17 mouse cellular contexts compared by ENCODE assay signal in the genomic region with DNA sequence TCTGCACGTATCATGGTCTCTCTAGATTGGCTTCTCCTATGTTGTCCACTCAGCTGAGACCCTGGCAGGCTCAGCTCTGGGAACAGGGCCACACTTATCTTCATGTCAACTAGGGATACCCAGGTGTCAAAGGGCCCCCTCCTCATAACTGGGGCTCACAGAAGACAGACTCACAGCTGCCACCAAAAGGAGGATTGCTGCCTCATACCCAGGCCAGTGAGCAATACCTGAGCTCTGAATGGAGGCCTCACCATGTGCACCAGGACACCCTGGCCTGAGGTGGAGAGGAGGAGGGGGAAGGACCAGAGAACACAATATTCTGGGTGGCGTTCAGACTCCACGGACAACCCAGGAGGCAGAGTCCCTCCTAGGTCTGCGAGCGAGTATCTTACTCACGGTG. TPM values are rescaled to one million over a fixed set of nuclear protein-coding genes. Genes with fewer than 3 reads are reported as not detected.
A peak's percentile ranks its signal among the peaks of the same experiment; 100 is the strongest.
DNase-seq lines count a peak whose midpoint lies in the region; ATAC-seq and TF ChIP-seq lines count a peak whose summit lies in the region.
"Had no signal": no experiment of that assay in that cellular context is flagged by ENCODE, and none has a peak within 500 bp of the region (broad histone marks: within the 10 kb centered on the region; RNA-seq: fewer than 3 reads in every experiment).

No protein-coding gene starts in this region.

- 91% methylated on average over 6 of the region's 6 CpGs for WGBS in heart, embryonic 10.5 days
- WGBS in hindbrain, postnatal 0 days: 97% methylated on average over 6 of the region's 6 CpGs
- 94% methylated on average over 6 of the region's 6 CpGs for WGBS in hindbrain, embryonic 14.5 days
- 94% methylated on average over 6 of the region's 6 CpGs for WGBS in midbrain, embryonic 10.5 days
- 92% methylated on average over 6 of the region's 6 CpGs for whole genome bisulfite sequencing in midbrain, embryonic 14.5 days

- DNase-seq in heart, embryonic 10.5 days (ENCODE audit: low spot score): no peak
- DNase-seq in heart, postnatal 4 days: no peak
- no peak for DNase-seq in hindbrain, postnatal 0 days (ENCODE audit: low spot score)
- DNase-seq in hindbrain, embryonic 14.5 days (ENCODE audit: low spot score): no peak
- DNase-seq in midbrain, embryonic 10.5 days (ENCODE audit: low spot score): no peak
- DNase-seq in midbrain, embryonic 14.5 days: no peak
- DNase-seq: adrenal gland, adult 2 months; adrenal gland, postnatal 10 days; adrenal gland, postnatal 25 days; embryo, embryonic 11 days had no signal

- peaks cover 13% of the 10 kb centered on the region for H3K36me3 ChIP-seq in heart, embryonic 10.5 days
- H3K36me3 ChIP-seq in hindbrain, postnatal 0 days (ENCODE audit: insufficient read depth, low read length): peaks cover 3% of the 10 kb centered on the region; the same call in 1 of the 2 replicates
- peaks cover 21% of the 10 kb centered on the region; the same call in 1 of the 2 replicates for H3K36me3 ChIP-seq in hindbrain, embryonic 14.5 days (replicated peaks; ENCODE audit: control insufficient read depth, insufficient read depth)
- 0 out of 2 replicates have a peak, but pooled peaks cover 2% of the 10 kb centered on the region for H3K36me3 ChIP-seq in midbrain, embryonic 10.5 days
- H3K36me3 ChIP-seq in midbrain, embryonic 14.5 days (ENCODE audit: control insufficient read depth, insufficient read depth, low read length): peaks cover 13% of the 10 kb centered on the region
- H3K36me3 ChIP-seq: embryonic facial prominence, embryonic 13.5 days; embryonic facial prominence, embryonic 15.5 days; forebrain, embryonic 10.5 days had no signal

- H3K9me3 ChIP-seq in heart, embryonic 10.5 days: no peaks in the 10 kb centered on the region
- no peaks in the 10 kb centered on the region for H3K9me3 ChIP-seq in hindbrain, postnatal 0 days (ENCODE audit: low read length)
- no peaks in the 10 kb centered on the region for H3K9me3 ChIP-seq in hindbrain, embryonic 14.5 days (ENCODE audit: control insufficient read depth, low read length)
- H3K9me3 ChIP-seq in midbrain, embryonic 10.5 days (replicated peaks): no peaks in the 10 kb centered on the region
- H3K9me3 ChIP-seq in midbrain, embryonic 14.5 days (ENCODE audit: control insufficient read depth, low read length): no peaks in the 10 kb centered on the region
- H3K9me3 ChIP-seq: embryonic facial prominence, embryonic 13.5 days; embryonic facial prominence, embryonic 15.5 days; forebrain, embryonic 10.5 days; forebrain, embryonic 12.5 days had no signal

- H3K4me3 ChIP-seq in heart, embryonic 10.5 days: no peak overlapping the region
- H3K4me3 ChIP-seq in hindbrain, postnatal 0 days (ENCODE audit: low read length): no peak overlapping the region
- H3K4me3 ChIP-seq in hindbrain, embryonic 14.5 days (replicated peaks; ENCODE audit: low read length): no peak overlapping the region
- H3K4me3 ChIP-seq in midbrain, embryonic 10.5 days: no peak overlapping the region
- H3K4me3 ChIP-seq in midbrain, embryonic 14.5 days (replicated peaks; ENCODE audit: low read depth, low read length): no peak overlapping the region
- H3K4me3 ChIP-seq: embryonic facial prominence, embryonic 13.5 days; embryonic facial prominence, embryonic 15.5 days; erythroblast, embryonic 14.5 days; forebrain, embryonic 10.5 days; forebrain, embryonic 12.5 days had no signal

- ATAC-seq in hindbrain, postnatal 0 days: 0 out of 2 replicates have a peak, but pooled peaks have one; percentile 16
- no peak for ATAC-seq in hindbrain, embryonic 14.5 days (ENCODE audit: low FRiP score)
- ATAC-seq in midbrain, embryonic 14.5 days (ENCODE audit: low FRiP score, low TSS enrichment): no peak
- ATAC-seq: forebrain, embryonic 14.5 days had no signal

- no peak overlapping the region for H3K4me2 ChIP-seq in hindbrain, postnatal 0 days (ENCODE audit: low read depth, low read length)
- no peak overlapping the region for H3K4me2 ChIP-seq in hindbrain, embryonic 14.5 days (replicated peaks)
- no peak overlapping the region for H3K4me2 ChIP-seq in midbrain, embryonic 14.5 days (ENCODE audit: low read length)
- H3K4me2 ChIP-seq: embryonic facial prominence, embryonic 13.5 days; embryonic facial prominence, embryonic 15.5 days; forebrain, embryonic 12.5 days had no signal

- no peak overlapping the region for H3K9ac ChIP-seq in hindbrain, postnatal 0 days (replicated peaks; ENCODE audit: low read length)
- no peak overlapping the region for H3K9ac ChIP-seq in hindbrain, embryonic 14.5 days
- H3K9ac ChIP-seq in midbrain, embryonic 14.5 days (replicated peaks; ENCODE audit: low read length): no peak overlapping the region
- H3K9ac ChIP-seq: embryonic facial prominence, embryonic 13.5 days; embryonic facial prominence, embryonic 15.5 days; forebrain, embryonic 12.5 days had no signal

- no peak for TF ChIP-seq CTCF in hindbrain, postnatal 0 days (IDR thresholded peaks at IDR 0.05; ENCODE audit: low read depth)

- H3K27ac ChIP-seq in heart, embryonic 10.5 days: 0 out of 2 replicates have a peak overlapping the region, but pooled peaks have one; percentile 49
- no peak overlapping the region for H3K27ac ChIP-seq in hindbrain, postnatal 0 days
- no peak overlapping the region for H3K27ac ChIP-seq in hindbrain, embryonic 14.5 days
- H3K27ac ChIP-seq in midbrain, embryonic 10.5 days (replicated peaks): 0 out of 2 replicates have a peak overlapping the region, but pooled peaks have one; percentile 9
- no peak overlapping the region for H3K27ac ChIP-seq in midbrain, embryonic 14.5 days (replicated peaks; ENCODE audit: low read depth, low read length)
- H3K27ac ChIP-seq: embryonic facial prominence, embryonic 13.5 days; embryonic facial prominence, embryonic 15.5 days; forebrain, embryonic 10.5 days; forebrain, embryonic 12.5 days had no signal

- peaks cover 43% of the 10 kb centered on the region for H3K4me1 ChIP-seq in heart, embryonic 10.5 days
- no peaks in the 10 kb centered on the region for H3K4me1 ChIP-seq in hindbrain, postnatal 0 days (ENCODE audit: insufficient read depth, low read length)
- no peaks in the 10 kb centered on the region for H3K4me1 ChIP-seq in hindbrain, embryonic 14.5 days (replicated peaks; ENCODE audit: control insufficient read depth, insufficient read depth, low read length)
- H3K4me1 ChIP-seq in midbrain, embryonic 10.5 days: peaks cover 10% of the 10 kb centered on the region
- H3K4me1 ChIP-seq in midbrain, embryonic 14.5 days (ENCODE audit: control insufficient read depth, insufficient read depth, low read length): no peaks in the 10 kb centered on the region
- H3K4me1 ChIP-seq: embryonic facial prominence, embryonic 15.5 days; forebrain, embryonic 12.5 days had no signal

- H3K27me3 ChIP-seq in heart, embryonic 10.5 days (ENCODE audit: insufficient read depth, poor library complexity, severe bottlenecking): no peaks in the 10 kb centered on the region
- H3K27me3 ChIP-seq in hindbrain, postnatal 0 days (ENCODE audit: insufficient read depth, low read length): no peaks in the 10 kb centered on the region
- H3K27me3 ChIP-seq in hindbrain, embryonic 14.5 days (ENCODE audit: control insufficient read depth, insufficient read depth, low read length): no peaks in the 10 kb centered on the region
- H3K27me3 ChIP-seq in midbrain, embryonic 10.5 days (ENCODE audit: low read depth, poor library complexity, severe bottlenecking): no peaks in the 10 kb centered on the region
- H3K27me3 ChIP-seq in midbrain, embryonic 14.5 days (ENCODE audit: control insufficient read depth, insufficient read depth, low read length): no peaks in the 10 kb centered on the region
- H3K27me3 ChIP-seq: embryonic facial prominence, embryonic 13.5 days; embryonic facial prominence, embryonic 15.5 days; forebrain, embryonic 12.5 days had no signal

RNA-seq across cellular contexts. Expression of gene Pdlim1, which starts 22.1 kb away (rescaled TPM):
- polyA plus RNA-seq in heart, embryonic 10.5 days (2016; fragmentation: Nextera tagmentation; extraction: Ambion mirVana): 262 and 337 TPM in 2 replicates
- 100 to 1,000 TPM; 266 to 281 TPM for total RNA-seq in heart, postnatal 4 days (2021)
- 1.2 and 2.8 TPM in 2 replicates for total RNA-seq in hindbrain, postnatal 0 days (2014; rRNA removed)
- 10.3 and 12.2 TPM in 2 replicates for polyA plus RNA-seq in hindbrain, postnatal 0 days (2015; fragmentation: Nextera tagmentation; extraction: Ambion mirVana)
- 9.0 and 9.4 TPM in 2 replicates for polyA plus RNA-seq in hindbrain, embryonic 14.5 days (2014; fragmentation: Nextera tagmentation; extraction: Ambion mirVana)
- polyA plus RNA-seq in midbrain, embryonic 10.5 days (2016; fragmentation: Nextera tagmentation; extraction: Ambion mirVana): 97.3 and 109 TPM in 2 replicates
- polyA plus RNA-seq in midbrain, embryonic 14.5 days (2014; fragmentation: Nextera tagmentation; extraction: Ambion mirVana): 4.8 and 12.7 TPM in 2 replicates
- total RNA-seq: MEL had no signal

Comparison
In these comparisons a context has a peak if more than half of its experiments do, and no peak if none do; other contexts are left out.
1. H3K27ac ChIP-seq: peak in heart, embryonic 10.5 days (single experiment) and midbrain, embryonic 10.5 days (single experiment); none in hindbrain, postnatal 0 days (single experiment), hindbrain, embryonic 14.5 days (single experiment) and midbrain, embryonic 14.5 days (single experiment).